Mouse (Mus musculus) heart, embryonic 15.5 days (tissue): ENCODE measurements at regions not wholly inside any gene's neighbourhood (a gene's known extent, or its start where the extent isn't known, plus 50 kb on each side); places are given as distances from the start of the nearest gene placed in this dataset.

Experiments
- ATAC-seq: fragments of 200-750 bp; cut with Nextera tagmentation; replicated peaks from 2 replicates; pipeline ENCODE4 v1.8.0; 2017; ENCODE audit warnings: low read depth, moderate TSS enrichment; ENCODE audit not compliant: insufficient number of reproducible peaks, insufficient read depth, low FRiP score
- H3K27ac ChIP-seq: fragments of 300-500 bp; sonication (generic); 2 replicates; pipeline ENCODE4 v1.5.1; 2015; ENCODE audit warnings: mild to moderate bottlenecking, inconsistent platforms
- H3K27me3 ChIP-seq: fragments of 300-500 bp; sonication (generic); 2 replicates; pipeline ENCODE4 v1.6.1; 2015; ENCODE audit warnings: inconsistent platforms
- H3K36me3 ChIP-seq: fragments of 300-500 bp; sonication (generic); 2 replicates; pipeline ENCODE4 v1.6.1; 2015; ENCODE audit warnings: mild to moderate bottlenecking, inconsistent platforms
- H3K4me1 ChIP-seq: fragments of 300-500 bp; sonication (generic); replicated peaks from 2 replicates; pipeline ENCODE4 v1.6.1; 2015; ENCODE audit warnings: inconsistent platforms
- H3K4me2 ChIP-seq: fragments of 300-500 bp; sonication (generic); 2 replicates; pipeline ENCODE4 v1.6.1; 2015; ENCODE audit warnings: inconsistent platforms, mild to moderate bottlenecking, moderate library complexity
- H3K4me3 ChIP-seq: fragments of 300-500 bp; sonication (generic); 2 replicates; pipeline ENCODE4 v1.5.1; 2015; ENCODE audit warnings: mild to moderate bottlenecking, inconsistent platforms
- H3K9ac ChIP-seq: fragments of 300-500 bp; sonication (generic); 2 replicates; pipeline ENCODE4 v1.6.1; 2015; ENCODE audit warnings: mild to moderate bottlenecking, inconsistent platforms
- H3K9me3 ChIP-seq: fragments of 300-500 bp; sonication (generic); replicated peaks from 2 replicates; pipeline ENCODE4 v1.6.1; 2016; ENCODE audit warnings: inconsistent platforms
- WGBS: fragments of 180-500 bp; shearing (Covaris S2); methylation state at CpG from one replicate; pipeline ENCODE4 v1.1.7; 2015; ENCODE audit warnings: mixed read lengths; 5-methylcytosine and 5-hydroxymethylcytosine counted together

DNA sequence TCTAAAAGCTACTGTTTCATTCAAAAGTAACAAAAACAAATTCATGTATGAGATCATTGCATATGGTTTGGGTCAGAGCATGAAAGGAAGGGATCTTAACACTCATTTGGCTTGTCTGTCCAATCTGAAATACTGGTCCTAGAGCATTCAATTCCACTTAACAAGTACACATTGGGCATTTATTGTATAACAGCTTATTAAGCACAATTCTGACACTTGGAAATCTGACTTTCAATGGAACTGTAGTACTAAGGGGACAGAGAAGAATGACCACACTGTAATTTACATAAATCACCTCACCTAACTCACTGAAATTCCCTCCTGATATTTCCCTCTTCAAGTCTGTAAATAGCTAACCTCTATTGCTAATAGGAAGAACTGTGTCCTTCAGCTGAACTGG, 201.5 kb upstream of the Ldb2 start:
- no peak overlapping the region for H3K27ac ChIP-seq
- H3K4me1 ChIP-seq, result no peaks in the 10 kb centered on the region
- no peak overlapping the region for H3K4me3 ChIP-seq
- no peak for ATAC-seq
- H3K27me3 ChIP-seq, result no peaks in the 10 kb centered on the region
- no peak overlapping the region for H3K4me2 ChIP-seq
- H3K9ac ChIP-seq, result no peak overlapping the region
- no peaks in the 10 kb centered on the region for H3K36me3 ChIP-seq
- no peaks in the 10 kb centered on the region for H3K9me3 ChIP-seq

DNA sequence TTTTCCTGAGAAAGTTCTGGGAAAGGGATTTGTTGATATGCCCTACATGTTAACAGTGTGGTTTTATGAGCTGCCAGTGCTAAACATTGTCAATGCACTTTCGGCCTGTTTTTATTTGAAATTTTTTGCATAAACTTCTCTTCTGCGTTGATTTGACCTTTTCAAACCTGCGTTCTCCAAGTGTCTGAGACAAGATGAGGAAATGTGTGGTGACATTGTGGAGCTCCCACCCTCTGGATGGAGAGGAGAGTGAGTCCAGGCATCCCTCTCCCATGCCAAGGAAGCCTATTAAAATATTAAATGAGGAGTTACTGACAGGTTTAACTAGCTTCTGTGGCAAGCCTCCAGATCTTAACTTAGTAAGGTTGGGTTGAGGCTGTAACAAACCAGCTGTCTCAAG, 199.6 kb upstream of the Ldb2 start:
- no peak overlapping the region for H3K4me2 ChIP-seq
- H3K9me3 ChIP-seq, result no peaks in the 10 kb centered on the region
- no peak for ATAC-seq
- H3K36me3 ChIP-seq, result no peaks in the 10 kb centered on the region
- H3K9ac ChIP-seq, result no peak overlapping the region
- 61% methylated on average over 3 of the region's 3 CpGs for WGBS
- H3K4me3 ChIP-seq, result no peak overlapping the region
- H3K4me1 ChIP-seq, result no peaks in the 10 kb centered on the region
- H3K27me3 ChIP-seq, result no peaks in the 10 kb centered on the region
- no peak overlapping the region for H3K27ac ChIP-seq

DNA sequence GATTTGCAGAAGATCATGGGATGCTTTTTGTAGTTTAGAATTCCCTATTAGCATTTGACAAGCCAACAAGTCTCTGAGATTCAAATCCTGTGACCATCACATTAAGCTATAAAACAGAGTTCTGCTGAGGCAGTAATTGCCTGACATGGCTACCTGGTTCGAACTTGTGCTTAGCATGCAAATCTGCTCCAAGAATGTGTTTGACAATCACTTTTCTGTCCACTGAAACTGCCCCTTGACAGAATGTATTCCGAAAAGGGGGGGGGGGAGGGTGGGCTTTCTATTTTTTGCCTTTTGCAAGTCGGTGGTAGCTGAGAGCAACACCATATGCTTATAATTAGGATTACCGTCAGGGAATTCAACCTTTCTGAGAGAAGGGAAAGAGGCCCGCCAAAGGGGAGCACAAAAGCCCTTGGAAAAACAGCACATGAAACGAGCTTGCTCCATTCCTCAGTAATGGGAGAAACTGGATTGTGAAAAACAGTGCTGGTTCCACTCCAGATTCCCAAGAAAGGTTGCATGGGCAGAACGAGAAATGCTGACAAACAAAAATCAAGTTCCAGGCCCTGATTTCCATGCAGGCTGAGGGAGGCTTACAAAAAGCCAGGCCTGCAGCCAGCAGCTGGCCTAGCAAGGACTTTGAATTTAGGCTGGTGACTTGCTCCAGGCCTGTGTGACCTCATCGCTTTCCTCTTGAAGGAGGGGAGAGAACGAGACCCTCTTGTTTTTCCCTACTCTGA, 176.1 kb upstream of the Ldb2 start:
- no peak overlapping the region for H3K4me2 ChIP-seq
- H3K4me1 ChIP-seq, result no peaks in the 10 kb centered on the region
- no peak overlapping the region for H3K27ac ChIP-seq
- H3K27me3 ChIP-seq, result no peaks in the 10 kb centered on the region
- no peaks in the 10 kb centered on the region for H3K9me3 ChIP-seq
- ATAC-seq, result no peak
- 37% methylated on average over 9 of the region's 9 CpGs for WGBS
- H3K4me3 ChIP-seq, result no peak overlapping the region
- no peaks in the 10 kb centered on the region for H3K36me3 ChIP-seq
- no peak overlapping the region for H3K9ac ChIP-seq

DNA sequence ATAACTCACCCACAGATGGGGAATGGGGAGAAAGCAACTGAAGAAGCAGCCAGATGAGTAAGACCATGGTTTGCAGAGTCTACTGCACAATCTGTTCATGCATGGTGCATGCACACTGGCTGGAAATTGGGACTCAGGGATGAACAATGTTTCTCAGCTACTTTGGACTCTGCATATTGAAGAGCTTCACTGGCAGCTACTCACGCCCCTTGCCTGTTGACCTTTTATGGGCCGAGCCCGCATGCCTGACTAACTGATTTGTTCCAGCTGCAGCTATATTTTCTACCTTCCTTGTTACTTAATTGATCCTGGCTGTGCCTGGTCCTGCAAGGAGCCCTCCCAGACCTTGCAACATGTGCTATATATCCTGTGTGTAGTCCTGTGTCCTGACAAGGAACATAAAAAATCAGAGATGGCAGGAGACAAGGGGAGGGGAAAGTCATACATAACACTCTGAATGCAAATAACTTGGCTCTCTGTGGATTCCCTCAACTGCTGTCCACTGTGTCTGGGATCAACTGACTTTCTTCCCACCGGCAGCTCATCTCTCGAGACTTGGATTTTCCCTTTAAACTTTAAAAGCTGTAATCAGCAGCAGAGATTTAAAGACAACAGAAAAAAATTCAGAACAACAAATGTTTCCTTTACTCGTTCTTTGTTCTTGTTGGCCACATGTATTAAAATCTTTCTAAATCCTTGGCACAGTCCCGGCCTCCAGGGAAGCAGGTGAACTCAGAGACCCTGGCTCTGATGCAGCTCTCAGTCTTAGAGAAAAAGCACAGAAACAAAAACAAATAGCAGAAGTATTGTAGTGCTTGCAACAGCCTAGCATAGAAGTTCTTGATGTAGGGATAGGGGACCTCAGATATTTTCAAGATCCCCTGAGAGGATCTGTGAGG, 143.8 kb upstream of the Ldb2 start:
- Histone ChIP-seq H3K9me3 (no peaks in the 10 kb centered on the region), H3K4me3 (no peak overlapping the region), H3K9ac (no peak overlapping the region), H3K36me3 (no peaks in the 10 kb centered on the region), H3K27me3 (no peaks in the 10 kb centered on the region), H3K27ac (no peak overlapping the region), H3K4me2 (no peak overlapping the region), H3K4me1 (0 out of 2 replicates have a peak, but pooled peaks cover 2% of the 10 kb centered on the region)
- no peak for ATAC-seq
- 40% methylated on average over 7 of the region's 7 CpGs for WGBS

DNA sequence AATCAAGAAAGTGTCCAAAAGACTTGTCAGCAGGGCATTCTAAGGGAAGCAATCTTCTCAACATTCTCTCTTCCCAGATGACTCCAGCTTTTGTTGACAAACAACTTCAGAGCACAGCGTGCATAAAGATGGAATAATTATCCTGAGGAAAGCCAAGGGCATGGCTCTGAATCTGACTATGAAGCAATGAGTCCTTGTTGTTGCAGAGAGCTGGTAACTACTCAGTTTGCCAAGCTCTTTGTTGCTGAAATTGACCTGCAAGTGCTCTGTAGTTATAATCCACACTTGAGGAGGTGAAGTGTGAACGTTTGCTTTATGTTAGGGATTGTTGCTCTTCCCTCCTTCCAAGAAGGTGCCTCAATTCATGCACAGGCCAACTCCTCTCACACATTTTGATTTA, 143.1 kb upstream of the Ldb2 start:
- Histone ChIP-seq H3K9ac (no peak overlapping the region), H3K4me1 (0 out of 2 replicates have a peak, but pooled peaks cover 2% of the 10 kb centered on the region), H3K9me3 (no peaks in the 10 kb centered on the region), H3K27ac (no peak overlapping the region), H3K27me3 (no peaks in the 10 kb centered on the region), H3K36me3 (no peaks in the 10 kb centered on the region), H3K4me2 (no peak overlapping the region), H3K4me3 (no peak overlapping the region)
- no peak for ATAC-seq
- 63% methylated on average over 2 of the region's 2 CpGs for WGBS

DNA sequence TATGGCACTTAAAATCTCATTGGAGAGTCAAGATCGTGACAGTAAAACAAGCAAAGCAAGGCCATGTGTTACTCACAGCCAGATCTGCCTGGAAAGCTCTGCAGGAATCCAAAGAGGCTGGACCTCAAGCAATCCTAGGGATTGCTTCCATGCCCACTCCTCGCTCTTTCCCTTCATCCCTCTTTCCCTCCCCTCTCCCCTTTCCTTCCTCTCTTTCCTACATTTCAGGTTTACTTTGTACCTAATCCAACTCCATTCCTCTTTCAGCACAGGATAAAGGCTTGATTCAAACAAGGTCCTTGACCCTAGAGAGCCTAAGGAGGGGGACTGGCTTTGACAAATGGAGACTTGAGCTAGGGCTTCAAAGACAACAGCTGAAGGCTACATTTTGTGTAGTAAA, 126.0 kb upstream of the Ldb2 start:
- no peak overlapping the region for H3K9ac ChIP-seq
- no peaks in the 10 kb centered on the region for H3K36me3 ChIP-seq
- no peak overlapping the region for H3K4me2 ChIP-seq
- H3K4me1 ChIP-seq, result no peaks in the 10 kb centered on the region
- WGBS, result 44% methylated on average over 2 of the region's 2 CpGs
- H3K27ac ChIP-seq, result no peak overlapping the region
- no peak for ATAC-seq
- no peaks in the 10 kb centered on the region for H3K9me3 ChIP-seq
- H3K4me3 ChIP-seq, result no peak overlapping the region
- H3K27me3 ChIP-seq, result no peaks in the 10 kb centered on the region

DNA sequence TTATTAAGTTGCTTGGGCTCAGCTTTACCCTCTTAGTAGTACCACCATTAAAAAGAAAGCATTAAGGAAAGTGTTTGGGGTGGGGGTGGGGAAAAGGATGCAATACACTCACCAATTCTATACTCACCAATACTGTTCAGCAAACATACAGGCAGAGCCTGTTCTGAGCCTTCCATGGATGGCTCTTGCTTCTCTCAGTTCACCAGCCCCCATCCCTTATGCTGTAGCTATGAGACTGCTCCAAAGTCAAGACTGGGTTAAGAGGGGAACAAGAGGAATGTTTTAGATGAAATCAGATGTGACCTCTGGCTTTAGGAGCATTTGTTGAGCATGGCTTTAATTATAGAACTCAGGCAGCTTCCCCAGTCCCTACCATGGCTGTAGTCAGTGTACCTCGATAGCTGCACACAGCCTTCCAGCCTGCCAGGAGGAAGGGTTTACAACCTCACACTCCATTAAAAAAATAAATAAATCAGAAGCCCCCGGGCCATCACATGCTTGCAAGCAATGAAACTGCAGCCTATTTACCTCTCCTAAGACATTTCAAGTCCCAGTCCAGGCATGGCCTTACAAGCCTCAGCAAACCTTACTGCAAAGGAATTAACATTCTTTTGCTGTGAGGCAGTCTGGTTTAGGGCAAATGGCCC, 122.8 kb upstream of the Ldb2 start:
- no peak for ATAC-seq
- no peak overlapping the region for H3K4me3 ChIP-seq
- no peaks in the 10 kb centered on the region for H3K4me1 ChIP-seq
- H3K4me2 ChIP-seq, result no peak overlapping the region
- no peak overlapping the region for H3K27ac ChIP-seq
- H3K9ac ChIP-seq, result no peak overlapping the region
- 48% methylated on average over 2 of the region's 2 CpGs for WGBS
- H3K36me3 ChIP-seq, result no peaks in the 10 kb centered on the region
- no peaks in the 10 kb centered on the region for H3K27me3 ChIP-seq
- H3K9me3 ChIP-seq, result no peaks in the 10 kb centered on the region

DNA sequence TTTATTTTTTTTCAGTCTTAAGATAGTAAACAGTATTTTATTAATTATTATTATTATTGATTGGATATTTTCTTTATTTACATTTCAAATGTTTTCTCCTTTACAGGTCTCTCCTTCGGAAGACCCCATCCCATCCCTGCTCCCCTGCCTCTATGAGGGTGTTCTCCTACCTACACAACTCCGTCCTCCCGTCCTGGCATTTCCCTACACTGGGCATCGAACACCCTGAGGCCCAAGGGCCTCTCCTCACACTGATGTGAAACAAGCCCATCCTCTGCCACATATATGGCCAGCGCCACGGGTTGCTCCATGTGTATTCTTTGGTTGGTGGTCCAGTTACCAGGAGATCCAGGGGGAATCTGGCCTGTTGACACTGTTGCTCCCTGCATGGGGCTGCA, 118.3 kb upstream of the Ldb2 start:
- 93% methylated on average over 6 of the region's 6 CpGs for WGBS
- no peak overlapping the region for H3K4me2 ChIP-seq
- H3K9ac ChIP-seq, result no peak overlapping the region
- no peak for ATAC-seq
- no peaks in the 10 kb centered on the region for H3K36me3 ChIP-seq
- H3K27me3 ChIP-seq, result no peaks in the 10 kb centered on the region
- no peak overlapping the region for H3K4me3 ChIP-seq
- H3K9me3 ChIP-seq, result no peaks in the 10 kb centered on the region
- H3K27ac ChIP-seq, result no peak overlapping the region
- H3K4me1 ChIP-seq, result no peaks in the 10 kb centered on the region

DNA sequence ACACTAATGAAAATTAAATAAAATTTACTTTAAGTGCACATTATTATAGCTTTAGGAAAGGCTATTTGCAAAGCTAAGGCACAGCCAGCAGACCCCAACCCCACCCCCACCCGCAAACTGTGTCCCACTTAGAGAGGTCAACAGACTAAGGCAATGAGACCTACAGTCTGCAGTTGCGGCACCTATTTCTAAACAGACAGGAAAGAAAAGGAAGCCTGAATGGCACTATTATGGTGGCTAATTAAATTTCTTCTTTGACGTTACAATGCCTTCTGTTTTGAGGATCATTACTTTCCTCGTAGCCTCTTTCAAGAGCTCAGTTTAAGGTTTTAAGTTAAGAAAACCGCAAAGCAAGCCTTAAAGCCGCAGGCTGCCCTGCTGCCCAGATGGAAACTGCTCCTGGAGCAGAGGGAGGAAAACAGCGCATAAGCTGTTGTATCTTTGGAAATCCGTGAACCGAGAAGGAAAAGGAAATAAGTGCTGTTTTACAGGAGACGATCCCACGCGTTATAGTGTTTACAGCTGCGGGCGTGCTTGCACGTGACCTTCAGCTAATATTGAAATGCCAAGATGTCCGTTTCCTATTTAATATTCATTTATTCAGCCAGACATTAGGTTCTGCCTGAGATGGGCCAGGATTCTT, 117.8 kb upstream of the Ldb2 start:
- no peak overlapping the region for H3K27ac ChIP-seq
- no peaks in the 10 kb centered on the region for H3K27me3 ChIP-seq
- no peak for ATAC-seq
- no peaks in the 10 kb centered on the region for H3K4me1 ChIP-seq
- no peaks in the 10 kb centered on the region for H3K9me3 ChIP-seq
- H3K9ac ChIP-seq, result no peak overlapping the region
- no peak overlapping the region for H3K4me2 ChIP-seq
- 70% methylated on average over 16 of the region's 16 CpGs for WGBS
- no peaks in the 10 kb centered on the region for H3K36me3 ChIP-seq
- no peak overlapping the region for H3K4me3 ChIP-seq

DNA sequence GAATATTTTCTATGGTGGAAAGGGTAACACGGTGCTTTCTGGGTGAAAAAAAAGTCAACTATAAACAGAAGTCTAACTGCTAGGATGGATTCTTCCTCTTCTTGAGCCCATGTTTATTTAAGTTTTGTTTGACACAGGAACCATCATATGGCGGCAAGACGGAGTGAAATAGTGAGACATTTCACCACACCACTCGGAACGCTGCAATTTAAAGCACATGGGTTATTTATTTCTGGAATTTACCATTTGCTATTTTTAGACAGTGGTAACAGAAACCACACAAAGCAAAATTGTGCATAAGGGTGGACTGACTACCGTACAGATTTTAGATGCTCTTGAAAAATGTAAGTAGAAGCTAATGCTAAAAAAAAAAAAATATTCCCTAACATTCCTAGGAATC, 103.1 kb upstream of the Ldb2 start:
- Histone ChIP-seq H3K4me2 (no peak overlapping the region), H3K4me3 (no peak overlapping the region), H3K9me3 (no peaks in the 10 kb centered on the region), H3K4me1 (no peaks in the 10 kb centered on the region), H3K9ac (no peak overlapping the region), H3K36me3 (no peaks in the 10 kb centered on the region), H3K27me3 (no peaks in the 10 kb centered on the region), H3K27ac (no peak overlapping the region)
- WGBS, result 47% methylated on average over 6 of the region's 6 CpGs
- no peak for ATAC-seq

DNA sequence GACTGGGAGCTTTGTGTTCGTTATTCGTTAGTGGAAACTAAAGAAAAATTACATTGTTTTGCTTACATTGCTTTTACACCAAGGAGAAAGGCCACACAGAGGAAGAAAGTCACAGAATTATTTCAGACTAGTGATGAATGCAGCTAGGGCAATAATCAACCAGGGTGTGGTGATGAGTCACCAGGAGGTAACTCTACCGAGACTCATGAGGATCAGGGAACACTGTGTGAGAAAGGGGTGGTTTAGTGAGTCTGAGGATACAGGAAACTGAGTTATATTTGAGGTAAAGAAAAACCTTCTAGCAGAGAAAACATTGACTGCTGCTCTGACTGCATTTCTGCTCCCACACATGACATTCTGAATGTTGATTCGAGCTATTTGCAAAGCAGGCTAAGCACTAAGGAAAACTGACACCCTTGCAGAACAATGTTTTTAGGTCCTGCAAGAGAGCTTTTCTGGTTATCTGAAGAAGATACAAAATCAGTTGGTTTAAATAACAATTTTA, 87.1 kb upstream of the Ldb2 start:
- no peaks in the 10 kb centered on the region for H3K36me3 ChIP-seq
- no peak overlapping the region for H3K9ac ChIP-seq
- no peak for ATAC-seq
- H3K27me3 ChIP-seq, result no peaks in the 10 kb centered on the region
- H3K4me1 ChIP-seq, result no peaks in the 10 kb centered on the region
- H3K4me2 ChIP-seq, result no peak overlapping the region
- 63% methylated on average over 4 of the region's 4 CpGs for WGBS
- no peak overlapping the region for H3K4me3 ChIP-seq
- no peaks in the 10 kb centered on the region for H3K9me3 ChIP-seq
- no peak overlapping the region for H3K27ac ChIP-seq
